Mouse (Mus musculus) C2C12 (cell line): ENCODE measurements around the gene Ralgps2. TPM values are rescaled to one million over a fixed set of nuclear protein-coding genes. Genes with fewer than 3 reads are reported as not detected.

Experiments used
- H3K27me3 ChIP-seq: one replicate; pipeline ENCODE4 v1.6.1; 2011; ENCODE audit not compliant: control insufficient read depth, insufficient read depth, insufficient read length
- H3K36me3 ChIP-seq: one replicate; pipeline ENCODE4 v1.6.1; 2011; ENCODE audit not compliant: control insufficient read depth, insufficient read depth
- H3K4me3 ChIP-seq: one replicate; pipeline ENCODE4 v1.5.1; 2011; ENCODE audit warnings: mild to moderate bottlenecking, control low read depth; ENCODE audit not compliant: poor library complexity, insufficient read depth, severe bottlenecking
- H3K79me2 ChIP-seq: one replicate; pipeline ENCODE4 v1.6.1; 2011; ENCODE audit not compliant: control insufficient read depth, insufficient read depth
- H3K79me3 ChIP-seq: one replicate; pipeline ENCODE4 v1.6.1; 2011; ENCODE audit warnings: low read depth, control low read depth
- H3ac ChIP-seq: one replicate; pipeline ENCODE3; 2011; ENCODE audit warnings: low read depth; ENCODE audit not compliant: control insufficient read depth, insufficient read length
- CEBPB ChIP-seq: IDR thresholded peaks from one replicate; pipeline ENCODE4 v1.6.1; 2011; ENCODE audit warnings: low read depth, mild to moderate bottlenecking, control low read depth, moderate library complexity
- CTCF ChIP-seq: IDR thresholded peaks from one replicate; pipeline ENCODE4 v1.5.1; 2011; ENCODE audit not compliant: control insufficient read depth, insufficient read depth, insufficient read length
- FOSL1 ChIP-seq: IDR thresholded peaks from one replicate; pipeline ENCODE4 v1.8.0; 2011; ENCODE audit warnings: mild to moderate bottlenecking, low read length; ENCODE audit not compliant: poor library complexity, insufficient read depth, severe bottlenecking
- MAX ChIP-seq: IDR thresholded peaks from one replicate; pipeline ENCODE4 v1.6.1; 2011; ENCODE audit warnings: mild to moderate bottlenecking, control low read depth
- MYOD1 ChIP-seq: IDR thresholded peaks from one replicate; pipeline ENCODE4 v1.6.1; 2011; ENCODE audit warnings: low read depth; ENCODE audit not compliant: control insufficient read depth, insufficient read length
- MYOG ChIP-seq: IDR thresholded peaks from one replicate; pipeline ENCODE4 v1.6.1; 2011; ENCODE audit not compliant: control insufficient read depth, insufficient read length; ENCODE audit errors: extremely low read depth
- USF1 ChIP-seq: IDR thresholded peaks from one replicate; pipeline ENCODE4 v1.6.1; 2011; ENCODE audit warnings: low read depth, mild to moderate bottlenecking, control low read depth, moderate library complexity
- polyA plus RNA-seq: library from polyadenylated mRNA; unstranded; fragments of >200 nt; fragmentation: generic; extraction: Trizol; gene quantifications from one replicate; pipeline ENCODE4 v1.2.1, GENCODE M21; 2012; ENCODE audit warnings: missing spikeins

The Ralgps2 gene
- polyA plus RNA-seq, 1 experiment, result 6.4 TPM

GRCm38 (mm10) chr1:156928255-156928654 lies 11.2 kb downstream of the Ralgps2 start:
- Histone ChIP-seq H3K79me2 (no peaks in the 10 kb centered on the region), H3ac (no peak overlapping the region)
- TF ChIP-seq CEBPB (no peak), MYOD1 (no peak), CTCF (no peak), FOSL1 (no peak), MAX (no peak), USF1 (no peak), MYOG (no peak)

GRCm38 (mm10) chr1:156923511-156923910 lies 15.9 kb downstream of the Ralgps2 start:
- Histone ChIP-seq H3K27me3 (no peaks in the 10 kb centered on the region), H3K36me3 (no peaks in the 10 kb centered on the region), H3K79me3 (no peaks in the 10 kb centered on the region), H3K79me2 (no peaks in the 10 kb centered on the region), H3ac (no peak overlapping the region), H3K4me3 (no peak overlapping the region)
- TF ChIP-seq MYOG (no peak), CEBPB (no peak), CTCF (no peak), USF1 (no peak), FOSL1 (no peak), MAX (no peak), MYOD1 (no peak)

More at GRCm38 (mm10) chr1:156928255-156928654, 11.2 kb downstream of the Ralgps2 start:
- Histone ChIP-seq H3K79me3 (no peaks in the 10 kb centered on the region), H3K4me3 (no peak overlapping the region), H3K27me3 (no peaks in the 10 kb centered on the region), H3K36me3 (no peaks in the 10 kb centered on the region)

- H3ac ChIP-seq, result no peak overlapping the region
Observed at GRCm38 (mm10) chr1:156922921-156923320, 16.5 kb downstream of the Ralgps2 start.

GRCm38 (mm10) chr1:156921290-156921994 lies 18.0 kb downstream of the Ralgps2 start:
- H3K79me3 ChIP-seq, result no peaks in the 10 kb centered on the region
- TF ChIP-seq FOSL1 (no peak), CEBPB (no peak), MAX (no peak), CTCF (no peak), USF1 (no peak), MYOD1 (no peak), MYOG (no peak)
- no peaks in the 10 kb centered on the region for H3K79me2 ChIP-seq
- H3ac ChIP-seq, result no peak overlapping the region
- no peaks in the 10 kb centered on the region for H3K36me3 ChIP-seq
- H3K27me3 ChIP-seq, result no peaks in the 10 kb centered on the region
- H3K4me3 ChIP-seq, result no peak overlapping the region

More at GRCm38 (mm10) chr1:156922921-156923320, 16.5 kb downstream of the Ralgps2 start:
- Histone ChIP-seq H3K79me2 (no peaks in the 10 kb centered on the region), H3K36me3 (no peaks in the 10 kb centered on the region), H3K79me3 (no peaks in the 10 kb centered on the region), H3K4me3 (no peak overlapping the region), H3K27me3 (no peaks in the 10 kb centered on the region)
- no peak for TF ChIP-seq CTCF
- TF ChIP-seq USF1, result no peak
- TF ChIP-seq MAX, result no peak
- TF ChIP-seq MYOD1, result no peak
- TF ChIP-seq CEBPB, result no peak
- no peak for TF ChIP-seq FOSL1
- TF ChIP-seq MYOG, result no peak

GRCm38 (mm10) chr1:156917460-156917859 lies 22.0 kb downstream of the Ralgps2 start:
- H3K4me3 ChIP-seq, result no peak overlapping the region
- no peaks in the 10 kb centered on the region for H3K27me3 ChIP-seq
- no peaks in the 10 kb centered on the region for H3K79me2 ChIP-seq
- no peaks in the 10 kb centered on the region for H3K36me3 ChIP-seq
- no peaks in the 10 kb centered on the region for H3K79me3 ChIP-seq
- no peak overlapping the region for H3ac ChIP-seq
- TF ChIP-seq FOSL1, result no peak
- TF ChIP-seq MYOG, result no peak
- TF ChIP-seq CEBPB, result no peak
- no peak for TF ChIP-seq MAX
- TF ChIP-seq CTCF, result no peak
- TF ChIP-seq USF1, result no peak
- TF ChIP-seq MYOD1, result no peak
